ENCODE assay signal across 20 mouse cellular contexts in the genomic region with DNA sequence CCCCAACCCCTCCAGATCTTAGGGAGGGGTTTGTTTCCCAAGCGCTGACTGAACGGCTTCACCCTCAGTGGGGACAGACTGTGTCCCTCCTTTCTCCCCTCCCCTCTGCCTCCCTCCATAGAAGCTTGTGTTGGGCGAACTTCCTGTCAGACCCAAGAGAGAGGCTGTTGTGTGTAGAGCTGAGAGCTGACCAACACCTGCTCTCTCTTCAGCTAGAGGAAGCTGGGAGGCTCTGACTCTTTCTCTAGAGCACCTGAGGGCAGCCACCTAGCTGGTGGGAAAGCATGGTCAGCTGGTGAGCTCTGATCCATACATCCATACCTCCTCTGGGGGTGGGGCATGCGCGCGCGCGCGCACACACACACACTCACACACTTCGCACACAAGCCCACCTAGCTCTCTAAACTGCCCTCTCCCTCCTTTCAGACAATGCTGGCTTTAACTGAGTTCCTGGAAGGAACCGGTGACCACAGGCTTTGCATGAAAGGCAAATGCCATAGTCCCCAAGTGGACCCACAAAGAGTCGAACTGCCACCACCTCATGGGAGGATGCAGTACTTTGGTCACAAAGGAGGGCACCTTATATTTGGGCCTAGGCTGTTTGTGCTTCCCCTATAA. TPM values are rescaled to one million over a fixed set of nuclear protein-coding genes. Genes with fewer than 3 reads are reported as not detected.
A peak's percentile ranks its signal among the peaks of the same experiment; 100 is the strongest.
DNase-seq lines count a peak whose midpoint lies in the region; ATAC-seq and TF ChIP-seq lines count a peak whose summit lies in the region.
"Had no signal": no experiment of that assay in that cellular context is flagged by ENCODE, and none has a peak within 500 bp of the region (broad histone marks: within the 10 kb centered on the region; RNA-seq: fewer than 3 reads in every experiment).

No protein-coding gene starts in this region.

- TF ChIP-seq EP300 in liver, embryonic 14.5 days (IDR thresholded peaks at IDR 0.05; ENCODE audit: low read depth), result no peak

- no peak overlapping the region for H3K27ac ChIP-seq in midbrain, embryonic 13.5 days
- H3K27ac ChIP-seq in midbrain, embryonic 10.5 days (replicated peaks), result no peak overlapping the region
- 0 out of 2 replicates have a peak overlapping the region, but pooled peaks have one; percentile 4 for H3K27ac ChIP-seq in embryonic facial prominence, embryonic 10.5 days (replicated peaks)
- H3K27ac ChIP-seq in liver, embryonic 14.5 days, result 0 out of 2 replicates have a peak overlapping the region, but pooled peaks have one; percentile 3
- H3K27ac ChIP-seq: hindbrain, embryonic 13.5 days; kidney, postnatal 0 days; midbrain, embryonic 12.5 days; neural tube, embryonic 15.5 days had no signal

- H3K27me3 ChIP-seq in midbrain, embryonic 13.5 days, result peaks cover 3% of the 10 kb centered on the region; the same call in 1 of the 2 replicates
- peaks cover 19% of the 10 kb centered on the region for H3K27me3 ChIP-seq in midbrain, embryonic 10.5 days (ENCODE audit: low read depth, poor library complexity, severe bottlenecking)
- peaks cover 15% of the 10 kb centered on the region; the same call in 1 of the 2 replicates for H3K27me3 ChIP-seq in embryonic facial prominence, embryonic 10.5 days (replicated peaks; ENCODE audit: low read depth, poor library complexity, severe bottlenecking)
- H3K27me3 ChIP-seq in liver, embryonic 14.5 days (ENCODE audit: control insufficient read depth, insufficient read depth, low read length), result no peaks in the 10 kb centered on the region
- H3K27me3 ChIP-seq: neural tube, embryonic 15.5 days had no signal

- DNase-seq in midbrain, embryonic 10.5 days (ENCODE audit: low spot score), result no peak
- DNase-seq in embryonic facial prominence, embryonic 10.5 days (ENCODE audit: low spot score), result no peak
- no peak for DNase-seq in liver, embryonic 14.5 days (ENCODE audit: low read depth in 3 of 3, low spot score in 3 of 3)
- peak; percentile 9 for DNase-seq in naive thymus-derived CD4-positive, alpha-beta T cell, adult 2 months (ENCODE audit: low read depth)
- no peak for DNase-seq in layer of hippocampus, adult 8-10 months (ENCODE audit: low spot score in 2 of 2)
- DNase-seq in cerebellum, postnatal 10 days, result no peak
- DNase-seq in ovary, postnatal 14 days (ENCODE audit: low spot score), result no peak
- DNase-seq: adrenal gland, postnatal 10 days; cerebellum, adult 9-11 months; heart, postnatal 14 days; kidney, adult 11 months; left cerebral cortex, postnatal 4 days; right cerebral cortex, postnatal 14 days; thymus, postnatal 4 days had no signal

- H3K36me3 ChIP-seq in midbrain, embryonic 13.5 days, result no peaks in the 10 kb centered on the region
- H3K36me3 ChIP-seq in midbrain, embryonic 10.5 days, result no peaks in the 10 kb centered on the region
- H3K36me3 ChIP-seq in embryonic facial prominence, embryonic 10.5 days (replicated peaks), result no peaks in the 10 kb centered on the region
- no peaks in the 10 kb centered on the region for H3K36me3 ChIP-seq in liver, embryonic 14.5 days (replicated peaks; ENCODE audit: control insufficient read depth, insufficient read depth, low read depth)
- H3K36me3 ChIP-seq: heart, embryonic 12.5 days; hindbrain, embryonic 13.5 days; midbrain, embryonic 12.5 days; neural tube, embryonic 15.5 days had no signal

- WGBS in midbrain, embryonic 13.5 days, result 90% methylated on average over 12 of the region's 12 CpGs
- 89% methylated on average over 12 of the region's 12 CpGs for WGBS in midbrain, embryonic 10.5 days
- WGBS in embryonic facial prominence, embryonic 10.5 days, result 86% methylated on average over 12 of the region's 12 CpGs
- WGBS in liver, embryonic 14.5 days (ENCODE audit: insufficient replicate concordance), result 70% methylated on average over 12 of the region's 12 CpGs

- H3K4me3 ChIP-seq in midbrain, embryonic 13.5 days (replicated peaks), result no peak overlapping the region
- no peak overlapping the region for H3K4me3 ChIP-seq in midbrain, embryonic 10.5 days
- no peak overlapping the region for H3K4me3 ChIP-seq in embryonic facial prominence, embryonic 10.5 days
- H3K4me3 ChIP-seq in liver, embryonic 14.5 days (ENCODE audit: insufficient read depth in 1 of 2, low read depth in 2 of 2, low read length in 2 of 2), result no peak overlapping the region
- H3K4me3 ChIP-seq: heart, embryonic 12.5 days; hindbrain, embryonic 13.5 days; midbrain, embryonic 12.5 days; neural tube, embryonic 15.5 days had no signal

- 0 out of 2 replicates have a peak, but pooled peaks cover 6% of the 10 kb centered on the region for H3K4me1 ChIP-seq in midbrain, embryonic 13.5 days (replicated peaks)
- peaks cover 9% of the 10 kb centered on the region for H3K4me1 ChIP-seq in midbrain, embryonic 10.5 days
- peaks cover 12% of the 10 kb centered on the region; the same call in 1 of the 2 replicates for H3K4me1 ChIP-seq in embryonic facial prominence, embryonic 10.5 days
- peaks cover 35 to 57% of the 10 kb centered on the region in 2 experiments for H3K4me1 ChIP-seq in liver, embryonic 14.5 days (replicated peaks; ENCODE audit: control insufficient read depth in 2 of 2, insufficient read depth in 2 of 2, low read length in 1 of 2)
- H3K4me1 ChIP-seq: hindbrain, embryonic 13.5 days; neural tube, embryonic 15.5 days had no signal

- 0 out of 2 replicates have a peak, but pooled peaks have one; percentile 40 for ATAC-seq in midbrain, embryonic 13.5 days
- ATAC-seq in liver, embryonic 14.5 days (ENCODE audit: insufficient read depth), result no peak

- H3K9ac ChIP-seq in midbrain, embryonic 13.5 days (replicated peaks), result no peak overlapping the region
- no peak overlapping the region for H3K9ac ChIP-seq in liver, embryonic 14.5 days (replicated peaks)
- H3K9ac ChIP-seq: heart, embryonic 12.5 days; hindbrain, embryonic 13.5 days; midbrain, embryonic 12.5 days; neural tube, embryonic 15.5 days had no signal

- TF ChIP-seq CTCF in liver, embryonic 14.5 days (IDR thresholded peaks at IDR 0.05; ENCODE audit: low read depth), result no peak

- H3K4me2 ChIP-seq in midbrain, embryonic 13.5 days (replicated peaks), result no peak overlapping the region
- no peak overlapping the region for H3K4me2 ChIP-seq in liver, embryonic 14.5 days (ENCODE audit: low read depth)
- H3K4me2 ChIP-seq: heart, embryonic 12.5 days; hindbrain, embryonic 13.5 days; midbrain, embryonic 12.5 days; neural tube, embryonic 15.5 days had no signal

- H3K9me3 ChIP-seq in midbrain, embryonic 13.5 days, result no peaks in the 10 kb centered on the region
- H3K9me3 ChIP-seq in midbrain, embryonic 10.5 days (replicated peaks), result no peaks in the 10 kb centered on the region
- no peaks in the 10 kb centered on the region for H3K9me3 ChIP-seq in embryonic facial prominence, embryonic 10.5 days
- H3K9me3 ChIP-seq in liver, embryonic 14.5 days (ENCODE audit: control insufficient read depth, low read length), result no peaks in the 10 kb centered on the region
- H3K9me3 ChIP-seq: heart, embryonic 12.5 days; hindbrain, embryonic 13.5 days; midbrain, embryonic 12.5 days; neural tube, embryonic 15.5 days had no signal

RNA-seq across cellular contexts. Expression of gene Syne3, which starts 14.2 kb away (rescaled TPM):
- polyA plus RNA-seq in midbrain, embryonic 13.5 days (2015; fragmentation: Nextera tagmentation; extraction: Ambion mirVana), result 0.17 and 0.27 TPM in 2 replicates
- 0.10 and 0.14 TPM in 2 replicates for polyA plus RNA-seq in midbrain, embryonic 10.5 days (2016; fragmentation: Nextera tagmentation; extraction: Ambion mirVana)
- 0.24 and 0.26 TPM in 2 replicates for polyA plus RNA-seq in embryonic facial prominence, embryonic 10.5 days (2016; fragmentation: Nextera tagmentation; extraction: Ambion mirVana)
- polyA plus RNA-seq in liver, embryonic 14.5 days (2012; rRNA removed), result 1.7 and 2.2 TPM in 2 replicates
- polyA plus RNA-seq in liver, embryonic 14.5 days (2014; fragmentation: Nextera tagmentation; extraction: Ambion mirVana), result 1.6 and 1.7 TPM in 2 replicates
- total RNA-seq in layer of hippocampus, adult 8-10 months (2022), result 1 to 10 TPM; 1.6 to 3.6 (median 2.1) TPM

RNA-seq across cellular contexts. Expression of gene Glrx5, which starts 37.1 kb away (rescaled TPM):
- polyA plus RNA-seq in midbrain, embryonic 13.5 days (2015; fragmentation: Nextera tagmentation; extraction: Ambion mirVana), result 139 and 148 TPM in 2 replicates
- polyA plus RNA-seq in midbrain, embryonic 10.5 days (2016; fragmentation: Nextera tagmentation; extraction: Ambion mirVana), result 217 and 246 TPM in 2 replicates
- polyA plus RNA-seq in embryonic facial prominence, embryonic 10.5 days (2016; fragmentation: Nextera tagmentation; extraction: Ambion mirVana), result 218 and 234 TPM in 2 replicates
- 93.7 and 238 TPM in 2 replicates for polyA plus RNA-seq in liver, embryonic 14.5 days (2012; rRNA removed)
- polyA plus RNA-seq in liver, embryonic 14.5 days (2014; fragmentation: Nextera tagmentation; extraction: Ambion mirVana), result 622 and 681 TPM in 2 replicates
- 10 to 100 TPM; 41.0 to 46.7 (median 42.8) TPM for total RNA-seq in layer of hippocampus, adult 8-10 months (2022)

Comparison
In these comparisons a context has a peak if more than half of its experiments do, and no peak if none do; other contexts are left out.
1. H3K27ac ChIP-seq: peak in embryonic facial prominence, embryonic 10.5 days (single experiment) and liver, embryonic 14.5 days (single experiment); none in midbrain, embryonic 13.5 days (single experiment) and midbrain, embryonic 10.5 days (single experiment).